Mouse (Mus musculus) regulatory T cell (primary cell): ENCODE results near the gene 0610040J01Rik.
"Not testable (repeated sequence)": the region's sequence is repeated elsewhere in the genome, so short reads cannot be mapped to it uniquely, and the experiment has no call there.

Source experiments
- in situ Hi-C: fragments of 300-600 bp; cut with MboI, MseI; formaldehyde crosslinking; loops from one replicate; pipeline ENCODE4 v1.15.1; 2025; ENCODE audit warnings: high pct_unique_total_duplicates

0610040J01Rik gene

GRCm38 (mm10) chr5:63828380-63829185 lies 16.4 kb downstream of the 0610040J01Rik start:
- in situ Hi-C loops, result no loop called here

- in situ Hi-C loops, result no loop called here
Measured at GRCm38 (mm10) chr5:63831054-63831453, 18.9 kb downstream of the 0610040J01Rik start.

DNA sequence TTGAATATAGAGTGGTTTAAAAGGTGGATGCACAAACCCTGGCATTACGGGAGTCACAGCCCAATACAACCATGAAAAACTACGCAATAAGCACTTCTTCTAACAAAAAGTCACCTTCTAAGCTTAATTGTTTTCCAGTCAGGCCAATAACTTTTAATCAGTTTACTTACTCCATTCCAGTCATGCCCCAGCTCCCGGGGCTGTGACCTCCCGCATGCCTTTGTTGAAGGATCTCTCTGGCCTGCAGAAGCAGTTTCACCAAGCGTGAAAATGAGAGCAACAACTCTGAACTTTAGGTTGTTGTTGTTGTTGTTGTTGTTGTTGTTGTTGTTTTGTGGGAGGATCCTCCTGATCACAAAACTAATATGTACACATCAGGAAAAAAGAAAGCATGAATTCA lies 21.8 kb downstream of the 0610040J01Rik start:
- in situ Hi-C loops, result no loop called here

GRCm38 (mm10) chr5:63834435-63834834 lies 22.3 kb downstream of the 0610040J01Rik start:
- in situ Hi-C loops, result no loop called here

DNA sequence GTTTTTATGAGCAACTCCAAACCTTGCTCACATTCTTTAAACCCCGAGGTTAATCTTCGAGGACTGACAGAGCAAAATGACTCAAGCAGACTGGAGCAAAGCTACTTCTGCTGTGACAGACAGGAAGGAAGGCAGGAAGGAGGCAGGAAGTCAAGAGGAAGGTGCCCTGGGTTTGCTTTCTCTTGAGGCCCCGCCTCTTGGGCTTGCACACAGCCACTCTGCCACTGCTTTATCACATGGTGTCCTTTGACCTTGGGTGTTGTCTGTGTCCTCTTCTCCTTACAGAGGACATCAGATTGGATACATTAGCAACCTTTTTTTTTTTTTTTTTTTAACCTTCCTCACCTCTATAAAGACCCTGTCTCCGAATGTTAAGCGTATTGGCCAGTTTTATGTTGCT lies 25.0 kb downstream of the 0610040J01Rik start:
- in situ Hi-C loops, result no loop called here

- in situ Hi-C loops, result no loop called here
Measured at GRCm38 (mm10) chr5:63837851-63838250, 25.7 kb downstream of the 0610040J01Rik start.

GRCm38 (mm10) chr5:63839801-63840416 lies 27.7 kb downstream of the 0610040J01Rik start:
- in situ Hi-C loops, result no loop called here

DNA sequence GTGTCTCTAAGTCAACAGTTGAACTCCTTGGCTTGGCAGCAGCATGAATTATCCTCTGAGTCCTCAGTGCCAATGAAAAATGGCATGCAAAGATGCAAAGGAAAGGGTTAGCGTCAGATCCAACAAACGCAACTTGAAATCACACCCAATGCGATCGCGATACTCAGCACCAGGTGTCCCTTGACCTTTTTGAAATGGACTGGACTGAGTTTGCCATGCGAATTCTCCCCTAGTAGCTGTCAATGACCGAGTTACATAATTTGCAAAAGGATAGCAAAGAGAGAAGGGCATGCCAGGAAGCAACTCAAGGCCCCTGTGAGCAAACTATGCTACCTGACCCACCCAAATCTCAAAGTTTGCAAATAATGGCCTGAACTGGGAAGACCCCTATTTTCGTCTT lies 34.9 kb downstream of the 0610040J01Rik start:
- in situ Hi-C loops, result no loop called here

DNA sequence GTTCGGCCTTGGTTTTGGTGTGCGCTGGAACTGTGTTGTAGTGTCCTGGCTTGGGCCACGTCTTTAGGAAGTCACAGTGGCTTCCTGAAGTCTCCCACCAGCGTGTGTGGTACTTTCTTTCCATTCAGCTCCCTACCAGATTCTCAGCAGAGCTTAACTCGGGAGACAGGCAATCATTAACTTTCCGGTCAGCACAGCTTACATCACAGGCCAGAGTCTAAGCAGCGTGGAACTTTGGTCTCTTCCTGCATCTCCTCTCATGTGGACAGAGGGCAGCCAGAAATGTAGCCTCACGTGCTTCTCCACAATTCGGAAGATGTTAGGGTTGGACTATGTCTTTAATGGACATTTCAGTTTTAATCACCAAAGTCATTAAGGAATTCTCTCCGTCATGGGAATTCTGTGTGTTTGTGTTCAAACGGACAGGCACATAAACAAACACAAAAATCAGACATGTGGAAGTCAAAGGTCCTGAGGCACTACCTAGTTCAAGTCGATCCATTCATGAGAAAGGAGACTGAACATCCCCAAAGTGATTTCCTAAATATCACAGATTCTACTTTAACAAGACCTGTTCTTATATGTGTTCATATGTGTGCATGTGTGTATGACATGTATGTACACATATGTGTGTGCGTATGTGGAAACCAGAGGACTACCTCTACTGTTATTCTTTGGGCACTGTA lies 35.5 kb downstream of the 0610040J01Rik start:
- in situ Hi-C loops, result no loop called here

DNA sequence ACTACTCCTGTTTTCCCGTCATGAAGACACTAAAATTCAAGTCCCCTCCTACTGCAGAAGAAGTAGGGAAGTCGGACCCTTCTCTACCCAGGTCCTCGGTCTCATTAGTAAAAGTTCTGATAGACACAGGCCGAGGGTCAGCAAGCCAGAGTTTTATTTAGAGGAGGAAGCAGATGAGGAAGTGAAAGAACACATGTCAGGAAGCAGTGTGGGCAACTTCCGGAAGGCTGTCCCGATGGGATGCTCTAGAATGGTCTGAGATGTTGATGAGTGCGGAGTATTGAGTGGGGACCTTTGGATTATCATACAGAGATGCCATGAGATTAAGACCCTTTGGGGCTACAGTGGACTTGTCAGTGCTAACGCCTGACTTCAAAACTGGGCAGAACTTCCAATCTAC lies 46.7 kb downstream of the 0610040J01Rik start:
- in situ Hi-C loops, result no loop called here

GRCm38 (mm10) chr5:63867421-63867820 lies 55.3 kb downstream of the 0610040J01Rik start:
- in situ Hi-C loops, result no loop called here

DNA sequence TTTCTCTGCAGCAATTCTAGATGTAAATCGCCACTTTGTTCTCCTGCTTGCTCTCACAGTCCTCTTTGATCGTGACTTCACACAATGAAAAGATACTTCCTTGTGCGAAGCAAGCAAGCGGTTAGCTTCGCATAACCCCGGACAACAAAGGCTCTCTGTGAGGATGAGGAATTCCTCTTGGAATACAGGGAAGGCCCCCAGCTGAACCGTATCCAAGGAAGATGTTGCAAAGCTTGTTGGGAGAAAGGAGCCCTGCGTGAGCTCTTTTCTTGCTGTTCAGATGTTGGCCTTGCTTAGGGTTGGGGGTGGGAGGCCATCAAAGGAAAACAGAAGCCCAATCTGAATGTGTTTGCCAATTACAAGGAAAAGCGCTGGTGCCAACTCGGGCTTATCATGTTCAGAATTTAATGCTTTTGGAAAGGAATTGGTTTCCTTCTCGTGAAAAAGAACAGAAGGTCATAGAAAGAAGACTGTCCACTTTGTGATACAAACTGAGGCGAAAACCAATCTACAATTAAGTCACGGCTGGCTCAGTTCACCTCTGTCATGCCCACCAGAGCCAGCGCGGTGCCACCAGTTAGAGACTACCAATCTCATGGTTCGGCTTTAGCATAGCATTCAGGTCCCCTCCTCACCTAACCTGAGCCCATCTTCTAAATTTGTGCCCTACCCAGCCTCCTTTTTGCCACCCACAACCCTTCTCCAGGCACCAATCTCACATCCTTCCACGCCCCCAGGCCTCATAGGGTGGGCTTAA lies 60.2 kb downstream of the 0610040J01Rik start:
- in situ Hi-C loops, result no loop called here

GRCm38 (mm10) chr5:63874880-63875279 lies 62.7 kb downstream of the 0610040J01Rik start:
- in situ Hi-C loops, result no loop called here

DNA sequence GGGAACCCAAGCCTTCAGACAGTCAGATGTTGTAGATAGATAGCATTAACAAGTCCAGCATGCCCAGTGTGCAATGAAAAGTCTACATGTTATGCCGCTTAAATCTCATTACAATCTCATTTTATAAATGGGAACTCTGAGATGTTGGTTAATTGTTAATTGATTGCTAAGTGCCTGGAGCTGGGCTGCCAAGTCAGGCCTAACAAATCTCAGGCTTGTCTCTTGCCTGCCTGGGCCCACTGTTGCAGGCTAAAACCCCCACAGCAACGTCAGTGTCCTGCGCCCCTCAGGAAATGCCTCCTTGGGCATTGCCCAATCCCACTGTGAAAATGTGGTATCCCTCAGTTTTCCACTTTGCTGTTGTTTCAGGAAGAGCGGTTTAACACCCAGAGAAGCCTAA lies 63.9 kb downstream of the 0610040J01Rik start:
- in situ Hi-C loops, result no loop called here

DNA sequence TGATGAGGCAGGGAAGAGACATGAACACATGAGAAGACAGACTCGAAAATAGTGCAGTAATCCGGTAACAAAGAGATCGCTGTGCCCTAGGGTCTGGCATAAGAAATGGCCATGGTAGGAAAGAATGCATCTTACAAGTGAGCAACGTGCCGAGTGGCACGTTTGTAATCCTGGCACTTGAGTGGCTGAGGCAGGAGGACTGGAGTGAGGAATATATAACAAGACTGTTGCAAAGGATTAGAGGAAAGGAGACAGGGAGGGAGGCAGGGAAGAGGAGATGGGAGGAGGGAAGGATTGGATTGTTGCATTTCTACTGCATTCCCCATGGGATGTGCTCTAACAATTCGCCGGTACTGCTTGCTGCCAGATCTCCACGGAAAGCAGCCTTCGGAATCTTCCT lies 66.9 kb downstream of the 0610040J01Rik start:
- in situ Hi-C loops, result no loop called here

GRCm38 (mm10) chr5:63886292-63886691 lies 74.1 kb downstream of the 0610040J01Rik start:
- in situ Hi-C loops, result loop anchor here (5.0 kb wide), 1 partner anchor 79 kb away; no protein-coding TSS in a partner anchor

DNA sequence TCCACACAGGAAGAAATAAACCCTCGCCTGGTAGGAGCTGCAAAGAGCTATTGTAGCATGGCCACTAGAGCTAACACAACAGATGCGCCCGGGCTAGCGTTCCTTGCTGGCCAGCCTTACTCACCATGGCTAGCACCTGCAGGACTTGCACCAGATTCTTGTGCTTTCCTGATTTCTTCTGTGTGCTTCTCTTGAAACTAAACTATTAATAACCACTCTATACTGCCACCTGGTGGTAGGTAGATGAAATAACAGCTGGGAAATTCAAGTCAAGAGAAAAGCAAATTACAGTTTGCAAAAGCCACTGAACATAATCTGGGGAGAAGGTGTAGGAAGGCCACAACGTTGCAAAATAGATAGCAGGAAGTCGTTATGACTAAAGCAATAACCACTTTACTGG lies 74.5 kb downstream of the 0610040J01Rik start:
- in situ Hi-C loops, result loop anchor here (5.0 kb wide), 1 partner anchor 79 kb away; no protein-coding TSS in a partner anchor

DNA sequence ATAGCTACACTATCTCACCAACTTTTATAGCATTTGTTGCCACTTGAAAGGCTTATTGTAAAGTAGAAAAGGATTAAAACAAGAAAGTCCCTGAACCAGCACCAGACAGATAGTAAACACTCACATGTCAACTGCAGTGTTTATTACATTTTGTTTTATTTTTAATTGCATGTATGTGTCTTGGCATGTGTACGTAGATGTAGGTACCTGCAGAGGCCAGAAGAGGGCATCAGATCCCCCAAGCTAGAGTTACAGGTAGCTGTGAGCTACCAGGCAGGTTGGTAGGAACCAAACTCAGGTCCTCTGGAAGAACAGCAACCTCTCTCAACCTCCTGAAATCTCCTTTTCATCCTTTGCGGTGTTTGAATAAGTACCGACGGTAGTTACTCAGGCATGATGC lies 74.9 kb downstream of the 0610040J01Rik start:
- in situ Hi-C loops, result loop anchor here (5.0 kb wide), 1 partner anchor 80 kb away; no protein-coding TSS in a partner anchor

DNA sequence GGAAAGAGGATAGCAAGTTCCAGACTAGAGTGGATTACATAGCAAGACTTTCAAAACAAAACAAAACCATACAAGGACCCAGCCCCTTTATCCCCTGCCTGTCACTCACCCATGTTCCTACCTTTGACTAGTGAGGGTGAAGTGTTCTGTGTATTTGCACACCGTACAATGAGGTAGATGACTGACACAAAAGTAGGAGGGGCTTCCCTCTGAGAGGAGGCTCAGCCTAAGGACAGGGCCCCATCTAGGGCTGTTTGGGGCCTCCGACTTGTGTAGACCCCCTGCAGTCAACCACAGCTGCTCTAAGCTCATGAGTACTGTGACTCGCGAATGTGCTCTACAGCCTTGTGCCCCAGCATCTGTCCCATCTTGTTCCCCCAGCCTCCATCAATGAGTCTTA lies 79.1 kb downstream of the 0610040J01Rik start:
- in situ Hi-C loops, result no loop called here

DNA sequence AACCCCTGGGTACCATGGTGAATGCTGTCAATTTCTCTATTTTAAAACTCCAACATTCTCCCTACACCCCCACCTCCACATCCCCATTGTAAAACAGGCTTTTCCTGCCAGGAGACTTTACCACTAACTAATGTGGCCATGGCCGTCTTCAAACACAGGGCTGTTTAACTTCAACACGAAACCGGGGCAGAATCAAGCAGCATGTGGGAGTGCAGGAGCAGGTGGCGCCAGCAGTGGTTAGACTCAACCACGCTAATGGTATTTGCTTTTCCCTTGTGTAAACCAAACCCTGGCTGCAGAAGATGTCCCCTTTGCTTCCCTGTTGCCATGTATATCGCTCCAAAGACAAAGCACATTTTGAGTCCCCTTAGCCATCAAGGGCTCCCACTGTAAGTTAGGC lies 79.7 kb downstream of the 0610040J01Rik start:
- in situ Hi-C loops, result no loop called here

DNA sequence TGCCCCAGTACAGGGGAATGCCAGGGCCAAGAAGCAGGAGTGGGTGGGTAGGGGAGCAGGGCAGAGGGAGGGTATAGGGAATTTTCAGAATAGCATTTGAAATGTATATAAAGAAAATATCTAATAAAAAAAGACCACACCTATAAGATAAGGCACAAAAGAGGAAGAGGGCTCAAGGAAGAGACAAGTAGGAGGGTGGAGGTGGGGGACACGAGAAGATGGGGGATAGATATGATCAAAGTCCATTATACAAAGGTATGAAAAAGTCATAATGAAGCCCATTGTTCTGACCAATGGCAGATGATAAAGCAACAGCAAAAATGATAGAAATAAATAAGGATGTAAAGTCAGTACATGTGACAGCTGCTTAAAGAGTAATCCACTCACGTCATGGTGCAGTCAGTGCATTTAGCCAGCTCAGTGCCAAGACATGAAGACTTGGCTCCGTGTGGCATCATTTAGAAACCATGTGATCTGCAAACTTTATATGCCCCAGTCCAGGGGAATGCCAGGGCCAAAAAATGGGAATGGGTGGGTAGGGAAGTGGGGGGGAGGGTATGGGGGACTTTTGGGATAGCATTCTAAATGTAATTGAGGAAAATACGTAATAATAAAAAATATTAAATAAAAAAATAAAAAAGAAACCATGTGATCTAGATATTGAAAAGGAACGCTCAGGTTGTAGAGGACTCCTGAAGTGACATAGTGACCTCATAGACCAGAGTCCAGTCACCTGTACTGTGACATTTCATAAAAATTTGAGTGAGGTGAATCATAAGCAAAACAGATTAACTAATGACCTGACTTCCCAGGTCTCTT lies 85.0 kb downstream of the 0610040J01Rik start:
- in situ Hi-C loops, result not testable (repeated sequence)
